Mouse (Mus musculus) heart, embryonic 14.5 days (tissue): ENCODE measurements around the gene Hadhb. TPM values are rescaled to one million over a fixed set of nuclear protein-coding genes. Genes with fewer than 3 reads are reported as not detected.

Experiments
- ATAC-seq: fragments of 200-750 bp; cut with Nextera tagmentation; 2 replicates; pipeline ENCODE4 v1.8.0; 2017; ENCODE audit warnings: low read depth, moderate TSS enrichment; ENCODE audit not compliant: insufficient number of reproducible peaks, insufficient read depth, low FRiP score
- H3K27ac ChIP-seq, 2 experiments: fragments of 200-500 bp in 1 of 2; fragments of 300-500 bp in 1 of 2; sonication (generic) in 1 of 2; replicated peaks in 1 of 2; 2 replicates each; pipeline ENCODE4 v1.5.1; 2012 to 2014; ENCODE audit warnings: low read depth in 2 of 2, low read length in 2 of 2, control low read depth in 1 of 2, mild to moderate bottlenecking in 1 of 2, mixed read lengths in 1 of 2; ENCODE audit not compliant: control insufficient read depth in 1 of 2, insufficient read depth in 1 of 2
- H3K27me3 ChIP-seq: fragments of 300-500 bp; sonication (generic); 2 replicates; pipeline ENCODE4 v1.6.1; 2014; ENCODE audit warnings: mild to moderate bottlenecking, low read length, control low read depth; ENCODE audit not compliant: control insufficient read depth, insufficient read depth
- H3K36me3 ChIP-seq: fragments of 300-500 bp; sonication (generic); 2 replicates; pipeline ENCODE4 v1.6.1; 2014; ENCODE audit warnings: mild to moderate bottlenecking, control low read depth, low read length, mixed read lengths; ENCODE audit not compliant: control insufficient read depth, insufficient read depth
- H3K4me1 ChIP-seq, 2 experiments: fragments of 200-500 bp in 1 of 2; fragments of 300-500 bp in 1 of 2; sonication (generic) in 1 of 2; 2 replicates each; pipeline ENCODE4 v1.6.1; 2012 to 2014; ENCODE audit warnings: low read length in 2 of 2, control low read depth in 1 of 2, mixed read lengths in 1 of 2; ENCODE audit not compliant: control insufficient read depth in 2 of 2, insufficient read depth in 2 of 2
- H3K4me2 ChIP-seq: fragments of 300-500 bp; sonication (generic); 2 replicates; pipeline ENCODE4 v1.6.1; 2014; ENCODE audit warnings: mild to moderate bottlenecking, low read length
- H3K4me3 ChIP-seq, 2 experiments: fragments of 200-500 bp in 1 of 2; fragments of 300-500 bp in 1 of 2; sonication (generic) in 1 of 2; 2 replicates each; pipeline ENCODE4 v1.5.1; 2012 to 2014; ENCODE audit warnings: low read length in 2 of 2, mild to moderate bottlenecking in 2 of 2, control low read depth in 1 of 2, low read depth in 1 of 2, moderate library complexity in 1 of 2; ENCODE audit not compliant: control insufficient read depth in 1 of 2, insufficient read depth in 1 of 2
- H3K9ac ChIP-seq: fragments of 300-500 bp; sonication (generic); 2 replicates; pipeline ENCODE4 v1.6.1; 2014; ENCODE audit warnings: mild to moderate bottlenecking, low read length
- H3K9me3 ChIP-seq: fragments of 300-500 bp; sonication (generic); 2 replicates; pipeline ENCODE4 v1.6.1; 2016; ENCODE audit warnings: low read length, control low read depth; ENCODE audit not compliant: control insufficient read depth
- WGBS: fragments of 180-500 bp; shearing (Covaris S2); extraction: QIAGEN DNeasy Blood & Tissue Kit; methylation state at CpG from one replicate; pipeline ENCODE4 v1.1.7; 2014; 5-methylcytosine and 5-hydroxymethylcytosine counted together
- polyA plus RNA-seq: library from polyadenylated mRNA; unstranded; fragments of >200 nt; fragmentation: Nextera tagmentation; extraction: Ambion mirVana; gene quantifications from 2 replicates; pipeline ENCODE4 v1.2.1, GENCODE M21; 2014

Gene Hadhb
- polyA plus RNA-seq, 1 experiment from 2014 or later: 422 TPM

GRCm38 (mm10) chr5:30152007-30152406 lies 3.0 kb upstream of the Hadhb start:
- Histone ChIP-seq H3K27me3 (no peaks in the 10 kb centered on the region), H3K4me3 (no peak overlapping the region), H3K27ac (no peak overlapping the region), H3K4me1 (peaks cover 0 to 21% of the 10 kb centered on the region in 2 experiments; a peak in 3 of 4 replicates), H3K9ac (peak overlapping the region; percentile 46), H3K4me2 (peak overlapping the region; percentile 46), H3K36me3 (peaks cover 17% of the 10 kb centered on the region), H3K9me3 (no peaks in the 10 kb centered on the region)
- 72% methylated on average over 4 of the region's 4 CpGs for WGBS
- no peak for ATAC-seq

DNA sequence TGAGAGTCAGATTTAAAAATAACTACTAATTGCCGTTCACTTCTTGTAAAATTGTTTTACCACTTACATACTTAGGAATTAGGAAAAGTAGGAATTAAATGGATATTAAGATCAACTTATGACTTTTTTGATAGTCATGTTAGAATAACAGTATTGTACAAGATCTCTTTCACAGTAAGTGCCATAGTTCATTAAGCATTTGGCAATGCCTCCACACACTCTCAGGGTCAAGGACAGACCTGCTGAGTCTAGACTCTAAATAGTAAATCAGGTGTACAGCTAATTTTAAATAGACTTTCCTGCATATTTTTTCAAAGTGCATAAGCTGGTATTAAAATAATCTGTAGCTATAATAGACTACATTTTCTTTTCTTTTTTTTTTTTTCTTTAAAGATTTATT lies 2.6 kb upstream of the Hadhb start:
- H3K36me3 ChIP-seq: peaks cover 15% of the 10 kb centered on the region; the same call in 1 of the 2 replicates
- peaks cover 0 to 21% of the 10 kb centered on the region in 2 experiments; a peak in 3 of 4 replicates for H3K4me1 ChIP-seq
- no peak overlapping the region for H3K9ac ChIP-seq
- no peaks in the 10 kb centered on the region for H3K9me3 ChIP-seq
- 0 out of 4 replicates have a peak overlapping the region, but pooled peaks of 1 of the 2 experiments have one; percentile 19 for H3K27ac ChIP-seq
- ATAC-seq: no peak
- H3K4me2 ChIP-seq: peak overlapping the region; percentile 46
- H3K27me3 ChIP-seq: no peaks in the 10 kb centered on the region
- H3K4me3 ChIP-seq: no peak overlapping the region
- WGBS: 70% methylated on average over 1 of the region's 1 CpGs

- H3K9ac ChIP-seq: no peak overlapping the region; the same call in 1 of the 2 replicates
- H3K27ac ChIP-seq: no peak overlapping the region
- 0 out of 2 replicates have a peak, but pooled peaks cover 10% of the 10 kb centered on the region for H3K36me3 ChIP-seq
- WGBS: 91% methylated on average over 2 of the region's 2 CpGs
- H3K9me3 ChIP-seq: no peaks in the 10 kb centered on the region
- H3K4me2 ChIP-seq: peak overlapping the region; percentile 83
- no peaks in the 10 kb centered on the region for H3K27me3 ChIP-seq
- ATAC-seq: no peak
- no peak overlapping the region for H3K4me3 ChIP-seq
- H3K4me1 ChIP-seq: peaks cover 0 to 29% of the 10 kb centered on the region in 2 experiments; a peak in 3 of 4 replicates
Measured at GRCm38 (mm10) chr5:30153222-30153621, 1.8 kb upstream of the Hadhb start.

GRCm38 (mm10) chr5:30154013-30154412 lies 1.0 kb upstream of the Hadhb start:
- H3K4me2 ChIP-seq: peak overlapping the region; percentile 83
- ATAC-seq: no peak

GRCm38 (mm10) chr5:30155395-30155792 lies 346 bp downstream of the Hadhb start:
- Histone ChIP-seq H3K27me3 (no peaks in the 10 kb centered on the region), H3K9me3 (no peaks in the 10 kb centered on the region), H3K9ac (peak overlapping the region; percentile 91), H3K4me1 (peaks cover 0 to 36% of the 10 kb centered on the region in 2 experiments; a peak in 3 of 4 replicates), H3K4me2 (peak overlapping the region; percentile 83), H3K27ac (peak overlapping the region; percentile 93 to 98), H3K36me3 (peaks cover 17% of the 10 kb centered on the region; the same call in 1 of the 2 replicates), H3K4me3 (peak overlapping the region; percentile 68 to 82)
- under 1% methylated on average over 31 of the region's 31 CpGs for WGBS
- ATAC-seq: peak; percentile 29; the same call in 1 of the 2 replicates

More at GRCm38 (mm10) chr5:30154013-30154412, 1.0 kb upstream of the Hadhb start:
- H3K27ac ChIP-seq: peak overlapping the region; percentile 93 to 98
- H3K9me3 ChIP-seq: no peaks in the 10 kb centered on the region
- H3K4me1 ChIP-seq: peaks cover 0 to 30% of the 10 kb centered on the region in 2 experiments; a peak in 3 of 4 replicates
- H3K9ac ChIP-seq: peak overlapping the region; percentile 91
- WGBS: 25% methylated on average over 4 of the region's 4 CpGs
- peaks cover 15% of the 10 kb centered on the region; the same call in 1 of the 2 replicates for H3K36me3 ChIP-seq
- H3K27me3 ChIP-seq: no peaks in the 10 kb centered on the region
- H3K4me3 ChIP-seq: peak overlapping the region; percentile 68 to 82

DNA sequence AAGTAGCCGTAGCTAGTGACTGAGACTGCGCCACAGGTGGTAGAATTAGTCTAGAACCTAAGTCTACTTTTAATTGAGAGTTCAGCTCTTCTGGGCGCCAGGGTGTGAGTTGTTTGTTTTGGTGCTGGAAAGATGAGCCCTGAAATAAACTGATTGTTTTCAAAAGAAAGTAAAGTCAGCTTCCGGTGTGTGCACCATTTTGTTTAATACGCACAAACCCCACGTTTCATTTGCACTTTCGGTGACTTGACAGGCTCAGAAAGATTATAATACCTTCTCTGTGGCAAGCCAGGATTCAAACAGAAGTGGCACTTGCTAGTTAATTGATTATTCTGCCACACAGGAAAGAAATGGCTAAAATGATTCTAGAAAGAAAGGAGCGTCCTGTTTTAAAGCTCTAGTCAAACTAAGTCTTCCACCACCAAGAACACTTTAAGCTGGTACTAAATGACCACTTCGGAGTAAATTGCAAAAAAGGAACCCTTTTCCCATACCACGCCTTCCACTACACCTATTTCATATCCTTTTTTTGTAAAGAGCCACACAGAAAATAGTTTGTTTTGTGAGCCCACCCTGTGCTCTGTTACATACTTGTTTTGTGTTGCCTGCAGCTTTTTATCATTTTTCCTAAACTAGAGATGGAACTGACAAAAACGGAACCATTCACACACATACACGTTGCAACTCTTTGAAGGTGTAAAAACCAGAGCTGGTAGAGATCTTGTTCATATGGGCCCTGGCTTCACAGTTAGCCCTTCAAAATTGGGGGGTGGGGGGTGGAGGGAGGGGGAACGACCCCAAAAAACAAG lies 977 bp downstream of the Hadhb start:
- no peak for ATAC-seq
- WGBS: 23% methylated on average over 13 of the region's 13 CpGs
- H3K27me3 ChIP-seq: no peaks in the 10 kb centered on the region

DNA sequence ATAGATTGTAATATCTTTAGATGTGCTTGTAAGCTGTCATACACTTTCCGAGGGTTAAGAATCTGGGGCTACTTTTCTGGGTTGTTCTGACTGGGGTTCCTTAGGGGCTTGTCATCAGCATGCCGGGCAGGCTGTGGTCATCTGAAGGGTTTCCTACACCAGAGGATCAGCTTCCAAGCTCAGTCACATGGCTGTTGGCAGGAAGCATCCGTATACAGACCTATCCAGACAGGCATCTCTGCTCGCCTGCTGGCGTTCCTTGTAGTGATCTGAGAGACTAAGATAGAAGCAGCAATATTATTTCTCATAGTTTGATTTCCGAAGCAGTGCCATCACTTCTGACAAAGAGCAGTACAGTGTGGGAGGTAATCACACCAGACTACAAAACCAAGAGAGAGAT lies 4.6 kb downstream of the Hadhb start:
- Histone ChIP-seq H3K9ac (0 out of 2 replicates have a peak overlapping the region, but pooled peaks have one; percentile 2), H3K36me3 (peaks cover 35% of the 10 kb centered on the region), H3K9me3 (no peaks in the 10 kb centered on the region), H3K27ac (no peak overlapping the region), H3K4me3 (no peak overlapping the region), H3K4me2 (peak overlapping the region; percentile 37; the same call in 1 of the 2 replicates), H3K4me1 (peaks cover 0 to 26% of the 10 kb centered on the region in 2 experiments; a peak in 3 of 4 replicates), H3K27me3 (no peaks in the 10 kb centered on the region)
- ATAC-seq: no peak
- WGBS: 33% methylated on average over 6 of the region's 6 CpGs

More for the DNA sequence above, 977 bp downstream of the Hadhb start:
- Histone ChIP-seq H3K36me3 (peaks cover 21% of the 10 kb centered on the region; the same call in 1 of the 2 replicates), H3K4me2 (peak overlapping the region; percentile 83), H3K4me1 (peaks cover 0 to 35% of the 10 kb centered on the region in 2 experiments; a peak in 3 of 4 replicates), H3K4me3 (peak overlapping the region; percentile 68 to 82), H3K27ac (peak overlapping the region; percentile 93 to 98), H3K9me3 (no peaks in the 10 kb centered on the region), H3K9ac (peak overlapping the region; percentile 91)
